Mouse (Mus musculus): ENCODE data around the gene Gpi1. TPM values are rescaled to one million over a fixed set of nuclear protein-coding genes. Genes with fewer than 3 reads are reported as not detected.

Gene Gpi1
- total and polyA plus RNA-seq, 3 experiments, result 278 to 693 (median 332) TPM

DNA sequence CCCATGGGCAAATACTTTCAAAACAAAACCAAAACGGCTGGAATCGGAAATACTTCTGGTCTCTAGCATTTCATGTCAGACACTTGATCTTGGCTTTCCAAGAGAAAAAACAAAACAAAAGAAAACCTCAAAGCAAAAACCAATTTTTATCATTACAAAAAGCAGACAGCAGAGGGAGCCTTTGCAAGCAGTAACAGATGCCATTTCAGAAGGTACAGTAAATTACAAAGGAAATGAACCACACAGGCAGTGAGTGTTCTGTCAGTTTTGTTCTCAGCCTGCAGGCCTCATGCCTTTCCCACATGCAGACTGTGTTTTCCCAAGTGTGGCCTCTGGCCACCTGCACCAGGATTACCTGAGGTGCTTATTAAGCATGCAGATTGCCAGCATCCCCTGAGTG, 21.9 kb upstream of the Gpi1 start:
- peaks cover 24 to 75% of the 10 kb centered on the region in 2 experiments for H3K36me3 ChIP-seq (replicated peaks in 1 of 2; ENCODE audit: control insufficient read depth in 1 of 2, insufficient read depth in 1 of 2, low read length in 1 of 2)
- no peak overlapping the region for H3K9ac ChIP-seq (ENCODE audit: insufficient read depth, low read depth)
- no peak overlapping the region for H3K27ac ChIP-seq (ENCODE audit: insufficient read depth, low read depth)
- H3K79me2 ChIP-seq (replicated peaks; ENCODE audit: control insufficient read depth, extremely low read depth, insufficient read depth, poor library complexity, severe bottlenecking), result no peaks in the 10 kb centered on the region
- no peak overlapping the region for H3K4me3 ChIP-seq (replicated peaks in 1 of 3; ENCODE audit: low read depth in 2 of 3, low read length in 2 of 3, poor library complexity in 1 of 3)
- TF ChIP-seq HCFC1 (IDR thresholded peaks at IDR 0.05; ENCODE audit: low read depth, low read length) (no peak), KAT2A (IDR thresholded peaks at IDR 0.05; ENCODE audit: insufficient replicate concordance, low read length) (no peak), MEF2A (IDR thresholded peaks at IDR 0.05; ENCODE audit: borderline replicate concordance, low read depth, low read length) (no peak), USF2 (conservative IDR thresholded peaks at IDR 0.05; ENCODE audit: low read depth, low read length) (no peak), ETS1 (conservative IDR thresholded peaks at IDR 0.05; ENCODE audit: low read depth, low read length) (no peak), CTCF (conservative IDR thresholded peaks at IDR 0.05 in 1 of 2, IDR thresholded peaks at IDR 0.05 in 1 of 2; ENCODE audit: low read depth in 2 of 2, low read length in 2 of 2) (peak; percentile 34 to 73; a peak in 2 of 4 replicates), SMC3 (IDR thresholded peaks at IDR 0.05; ENCODE audit: low read depth, low read length) (peak; percentile 73), RAD21 (IDR thresholded peaks at IDR 0.05; ENCODE audit: low read depth, low read length) (peak; percentile 61), POLR2AphosphoS2 (IDR thresholded peaks at IDR 0.05; ENCODE audit: low read depth, low read length) (no peak)
- dilution Hi-C loops (cut with MboI; ENCODE audit: extremely low pct_ligation_motif_present, extremely low pct_unique_long_range_greater_than_20kb, low sequenced_read_pairs), result no loop called here
- DNase-seq (ENCODE audit: extremely low read depth), result peak; percentile 34
- no peaks in the 10 kb centered on the region for H3K27me3 ChIP-seq (replicated peaks)
- H3K4me1 ChIP-seq (ENCODE audit: control insufficient read depth in 1 of 2, insufficient read depth in 2 of 2), result peaks cover 0 to 15% of the 10 kb centered on the region in 2 experiments; a peak in 2 of 4 replicates
- no peaks in the 10 kb centered on the region for H3K9me3 ChIP-seq (replicated peaks; ENCODE audit: low read length)
- no peak overlapping the region for H3K4me2 ChIP-seq (ENCODE audit: insufficient read depth, low read depth, poor library complexity, severe bottlenecking)
- in situ Hi-C loops (cut with MboI; ENCODE audit: low pct_ligation_motif_present, low pct_unique_long_range_greater_than_20kb, low sequenced_read_pairs), result loop anchor here (10.0 to 25.0 kb wide), 2 partner anchors 93 to 410 kb away; partner anchors contain the start of gene Kctd15

DNA sequence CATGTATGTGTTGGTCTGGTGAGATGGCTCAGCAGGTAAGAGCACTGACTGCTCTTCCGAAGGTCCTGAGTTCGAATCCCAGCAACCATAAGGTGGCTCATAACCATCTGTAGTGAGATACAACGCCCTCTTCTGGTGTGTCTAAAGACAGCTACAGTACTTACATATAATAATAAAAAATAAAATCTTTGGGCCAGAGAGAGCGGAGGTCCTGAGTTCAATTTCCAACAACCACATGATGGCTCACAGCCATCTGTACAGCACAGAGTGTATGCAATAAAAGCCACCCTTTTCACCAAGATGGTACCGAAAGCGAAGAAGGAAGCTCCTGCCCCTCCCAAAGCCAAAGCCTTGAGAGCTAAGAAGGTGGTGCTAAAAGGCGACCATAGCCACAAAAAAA, 20.6 kb upstream of the Gpi1 start, which contains the start of gene Gm6096:
Gene Gm6096, plus strand, starts transcription at position 301 of the 400 bp plus-strand sequence.
- Histone ChIP-seq H3K27ac (ENCODE audit: insufficient read depth, low read depth) (no peak within 1 kb of the TSS), H3K4me2 (ENCODE audit: insufficient read depth, low read depth, poor library complexity, severe bottlenecking) (no peak within 1 kb of the TSS), H3K4me1 (ENCODE audit: control insufficient read depth in 1 of 2, insufficient read depth in 2 of 2) (peaks cover 0 to 13% of the 10 kb centered on the region in 2 experiments; a peak in 2 of 4 replicates), H3K36me3 (replicated peaks in 1 of 2; ENCODE audit: control insufficient read depth in 1 of 2, insufficient read depth in 1 of 2, low read length in 1 of 2) (peaks cover 22 to 73% of the 10 kb centered on the region in 2 experiments), H3K27me3 (replicated peaks) (no peaks in the 10 kb centered on the region), H3K9ac (ENCODE audit: insufficient read depth, low read depth) (no peak within 1 kb of the TSS), H3K4me3 (replicated peaks in 1 of 3; ENCODE audit: low read depth in 2 of 3, low read length in 2 of 3, poor library complexity in 1 of 3) (no peak within 1 kb of the TSS), H3K9me3 (replicated peaks; ENCODE audit: low read length) (no peaks in the 10 kb centered on the region), H3K79me2 (replicated peaks; ENCODE audit: control insufficient read depth, extremely low read depth, insufficient read depth, poor library complexity, severe bottlenecking) (no peaks in the 10 kb centered on the region)
- dilution Hi-C loops (cut with MboI; ENCODE audit: extremely low pct_ligation_motif_present, extremely low pct_unique_long_range_greater_than_20kb, low sequenced_read_pairs), result no loop called here
- no peak for DNase-seq (ENCODE audit: extremely low read depth)
- TF ChIP-seq CTCF (conservative IDR thresholded peaks at IDR 0.05 in 1 of 2, IDR thresholded peaks at IDR 0.05 in 1 of 2; ENCODE audit: low read depth in 2 of 2, low read length in 2 of 2) (no peak), MYC (IDR thresholded peaks at IDR 0.05; ENCODE audit: low read depth, low read length) (no peak), MAX (IDR thresholded peaks at IDR 0.05; ENCODE audit: low read length) (no peak), EP300 (IDR thresholded peaks at IDR 0.05; ENCODE audit: low read length) (no peak), RAD21 (IDR thresholded peaks at IDR 0.05; ENCODE audit: low read depth, low read length) (no peak), SIN3A (IDR thresholded peaks at IDR 0.05; ENCODE audit: low read length) (no peak), ZNF384 (IDR thresholded peaks at IDR 0.05; ENCODE audit: low read depth, low read length) (no peak), ETS1 (conservative IDR thresholded peaks at IDR 0.05; ENCODE audit: low read depth, low read length) (no peak), MAFK (IDR thresholded peaks at IDR 0.05; ENCODE audit: insufficient replicate concordance, low read length) (no peak)
- in situ Hi-C loops (cut with MboI; ENCODE audit: low pct_ligation_motif_present, low pct_unique_long_range_greater_than_20kb, low sequenced_read_pairs), result loop anchor here (10.0 to 25.0 kb wide), 2 partner anchors 94 to 412 kb away; partner anchors contain the start of gene Kctd15
